Mouse (Mus musculus) liver, embryonic 15.5 days (tissue): Measurements from ENCODE around the gene Glyctk. TPM values are rescaled to one million over a fixed set of nuclear protein-coding genes. Genes with fewer than 3 reads are reported as not detected.
A peak's percentile ranks its signal among the peaks of the same experiment; 100 is the strongest.

Source experiments
- ATAC-seq: fragments of 200-750 bp; cut with Nextera tagmentation; 2 replicates; pipeline ENCODE4 v1.8.0; 2017; ENCODE audit warnings: moderate number of reproducible peaks, mild to moderate bottlenecking, moderate library complexity; ENCODE audit not compliant: insufficient read depth
- H3K27ac ChIP-seq: fragments of 300-500 bp; sonication (generic); replicated peaks from 2 replicates; pipeline ENCODE4 v1.5.1; 2015; ENCODE audit warnings: mild to moderate bottlenecking, inconsistent platforms
- H3K27me3 ChIP-seq: fragments of 300-500 bp; sonication (generic); 2 replicates; pipeline ENCODE4 v1.6.1; 2015; ENCODE audit warnings: mild to moderate bottlenecking, inconsistent platforms
- H3K36me3 ChIP-seq: fragments of 300-500 bp; sonication (generic); replicated peaks from 2 replicates; pipeline ENCODE4 v1.6.1; 2015; ENCODE audit warnings: moderate library complexity, mild to moderate bottlenecking, inconsistent platforms
- H3K4me1 ChIP-seq: fragments of 300-500 bp; sonication (generic); replicated peaks from 2 replicates; pipeline ENCODE4 v1.6.1; 2015; ENCODE audit warnings: inconsistent platforms
- H3K4me2 ChIP-seq: fragments of 300-500 bp; sonication (generic); 2 replicates; pipeline ENCODE4 v1.6.1; 2015; ENCODE audit warnings: moderate library complexity, mild to moderate bottlenecking, inconsistent platforms
- H3K4me3 ChIP-seq: fragments of 300-500 bp; sonication (generic); replicated peaks from 2 replicates; pipeline ENCODE4 v1.5.1; 2015; ENCODE audit warnings: mild to moderate bottlenecking, inconsistent platforms
- H3K9ac ChIP-seq: fragments of 300-500 bp; sonication (generic); 2 replicates; pipeline ENCODE4 v1.6.1; 2015; ENCODE audit warnings: moderate library complexity, mild to moderate bottlenecking, inconsistent platforms
- H3K9me3 ChIP-seq: fragments of 300-500 bp; sonication (generic); replicated peaks from 2 replicates; pipeline ENCODE4 v1.6.1; 2016; ENCODE audit warnings: inconsistent platforms
- WGBS: fragments of 180-500 bp; shearing (Covaris S2); methylation state at CpG from one replicate; pipeline ENCODE4 v1.1.7; 2015; ENCODE audit warnings: mixed read lengths; ENCODE audit not compliant: insufficient replicate concordance; 5-methylcytosine and 5-hydroxymethylcytosine counted together
- polyA plus RNA-seq: library from polyadenylated mRNA; unstranded; fragments of >200 nt; fragmentation: Nextera tagmentation; extraction: Ambion mirVana; gene quantifications from 2 replicates; pipeline ENCODE4 v1.2.1, GENCODE M21; 2015

Glyctk gene
- polyA plus RNA-seq, 1 experiment from 2014 or later: 22.2 TPM

DNA sequence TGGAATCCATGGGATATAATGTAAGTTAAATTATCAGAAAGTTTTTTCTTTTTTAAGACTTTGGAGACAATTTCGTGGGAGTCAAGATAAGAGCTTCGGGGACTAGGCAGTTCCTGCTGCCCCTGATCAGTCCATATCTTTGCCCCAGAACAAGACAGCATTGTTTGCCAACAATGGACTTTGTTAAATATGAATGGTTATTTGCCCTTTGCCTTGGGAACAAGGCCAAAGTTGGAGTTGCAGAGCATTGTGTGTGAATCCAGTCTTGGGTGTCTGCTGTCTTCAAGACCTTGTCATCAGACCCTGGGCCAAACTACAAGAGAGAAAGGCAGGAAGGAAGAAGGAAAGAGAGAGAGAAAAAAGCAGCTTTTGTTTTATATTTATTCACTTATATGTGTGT is 8.8 kb upstream of the Glyctk start:
- no peaks in the 10 kb centered on the region for H3K36me3 ChIP-seq
- no peak overlapping the region for H3K27ac ChIP-seq
- peaks cover 3% of the 10 kb centered on the region; the same call in 1 of the 2 replicates for H3K27me3 ChIP-seq
- no peak overlapping the region for H3K4me2 ChIP-seq
- H3K4me3 ChIP-seq: no peak overlapping the region
- H3K4me1 ChIP-seq: peaks cover 15% of the 10 kb centered on the region
- ATAC-seq: no peak
- no peak overlapping the region for H3K9ac ChIP-seq
- 24% methylated on average over 2 of the region's 2 CpGs for WGBS
- no peaks in the 10 kb centered on the region for H3K9me3 ChIP-seq

DNA sequence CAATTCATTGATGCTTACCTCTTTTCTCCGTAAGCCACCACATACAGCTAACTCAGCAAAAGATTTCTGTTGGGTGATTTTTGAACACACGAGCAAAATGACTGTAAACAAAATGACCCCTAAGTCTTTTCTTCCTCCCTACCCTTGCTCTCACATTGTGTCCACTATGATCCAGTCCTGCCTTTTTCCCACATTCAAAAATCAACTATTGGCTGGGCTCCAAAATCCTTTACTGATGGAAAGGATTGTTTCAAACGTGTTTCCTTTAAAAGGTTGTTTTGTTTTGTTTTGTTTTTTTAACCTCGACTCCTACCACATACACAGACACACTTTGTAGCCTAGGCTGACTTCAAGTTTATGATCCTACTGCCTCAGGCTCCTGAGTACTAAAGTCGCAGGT is 2.5 kb upstream of the Glyctk start:
- H3K9me3 ChIP-seq: no peaks in the 10 kb centered on the region
- peak overlapping the region; percentile 74 for H3K4me2 ChIP-seq
- H3K9ac ChIP-seq: peak overlapping the region; percentile 52
- H3K36me3 ChIP-seq: no peaks in the 10 kb centered on the region
- no peak for ATAC-seq
- peaks cover 3% of the 10 kb centered on the region; the same call in 1 of the 2 replicates for H3K27me3 ChIP-seq
- H3K27ac ChIP-seq: peak overlapping the region; percentile 84
- 39% methylated on average over 5 of the region's 5 CpGs for WGBS
- peak overlapping the region; percentile 68 for H3K4me3 ChIP-seq
- peaks cover 25% of the 10 kb centered on the region for H3K4me1 ChIP-seq

DNA sequence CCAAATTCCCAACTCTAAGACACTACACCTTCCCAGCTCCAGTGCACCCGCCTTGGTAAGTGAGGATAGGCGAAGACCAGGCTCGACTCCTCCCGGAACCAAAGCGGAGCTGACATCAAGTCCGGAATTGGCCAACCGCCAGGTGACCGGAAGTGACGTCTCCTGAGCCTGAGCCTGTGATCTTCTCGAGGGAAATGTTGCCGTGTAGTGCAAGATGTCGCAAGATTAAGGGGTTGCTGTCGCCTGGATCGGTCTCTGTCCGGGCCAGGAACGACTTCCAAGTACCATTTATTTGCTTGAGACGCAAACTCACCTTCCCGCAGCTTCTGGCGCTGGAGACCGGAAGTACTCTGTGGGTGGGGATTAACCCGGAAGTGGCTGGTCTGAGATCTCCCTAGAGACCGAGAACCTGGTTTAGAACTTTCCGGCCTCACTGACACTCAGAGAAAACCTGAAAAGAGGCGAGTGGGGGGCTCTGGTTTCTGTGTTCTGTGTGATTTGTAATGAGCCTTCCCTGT is 1.9 kb upstream of the Glyctk start:
- Histone ChIP-seq H3K4me2 (peak overlapping the region; percentile 74), H3K4me1 (peaks cover 27% of the 10 kb centered on the region), H3K27ac (peak overlapping the region; percentile 84), H3K9me3 (no peaks in the 10 kb centered on the region), H3K4me3 (peak overlapping the region; percentile 68), H3K36me3 (no peaks in the 10 kb centered on the region), H3K27me3 (peaks cover 3% of the 10 kb centered on the region; the same call in 1 of the 2 replicates), H3K9ac (peak overlapping the region; percentile 52)
- peak; percentile 63 for ATAC-seq
- 4% methylated on average over 24 of the region's 24 CpGs for WGBS

DNA sequence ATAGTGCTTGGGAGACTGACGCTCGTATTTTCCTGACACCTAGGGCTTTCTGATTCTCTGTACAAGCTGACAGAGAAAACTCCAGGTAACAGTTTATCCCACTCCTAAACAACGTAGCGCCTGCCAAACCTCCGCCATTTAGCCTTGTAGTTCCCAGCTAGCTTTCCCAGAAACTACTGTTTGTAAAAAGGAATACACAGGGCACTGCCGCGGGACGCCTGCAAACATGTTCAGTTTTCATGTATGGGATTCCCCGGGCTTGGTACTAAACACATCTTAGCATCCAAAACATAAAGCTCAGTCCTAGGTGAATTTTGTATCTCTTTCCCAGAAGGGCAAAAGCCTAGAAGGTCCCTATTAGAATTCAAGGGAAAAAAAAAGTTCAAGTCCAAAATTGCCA is 1.3 kb upstream of the Glyctk start:
- H3K4me3 ChIP-seq: peak overlapping the region; percentile 68; the same call in 1 of the 2 replicates

DNA sequence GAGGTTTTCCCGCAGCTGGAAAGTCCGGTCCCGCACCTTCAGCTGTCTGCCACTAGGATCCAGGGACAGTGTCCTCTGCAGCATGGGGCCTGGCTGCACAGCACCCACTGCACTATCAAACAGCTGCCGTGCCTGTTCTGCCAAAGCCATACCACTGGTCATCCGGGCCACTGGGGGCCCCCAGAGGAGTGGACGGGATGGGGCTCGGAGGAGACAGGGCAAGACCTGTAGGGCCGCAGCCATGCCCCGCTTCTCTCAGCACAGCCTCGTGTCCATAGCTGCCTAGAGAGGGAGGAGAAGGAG is 364 bp downstream of the Glyctk start:
- Histone ChIP-seq H3K4me2 (peak overlapping the region; percentile 36), H3K9ac (peak overlapping the region; percentile 31; the same call in 1 of the 2 replicates), H3K4me3 (peak overlapping the region; percentile 45), H3K27me3 (0 out of 2 replicates have a peak, but pooled peaks cover under 1% of the 10 kb centered on the region), H3K36me3 (no peaks in the 10 kb centered on the region), H3K9me3 (no peaks in the 10 kb centered on the region), H3K4me1 (peaks cover 27% of the 10 kb centered on the region), H3K27ac (peak overlapping the region; percentile 75)
- 75% methylated on average over 10 of the region's 10 CpGs for WGBS
- 0 out of 2 replicates have a peak, but pooled peaks have one; percentile 5 for ATAC-seq

More for the DNA sequence above, 1.3 kb upstream of the Glyctk start:
- Histone ChIP-seq H3K4me2 (peak overlapping the region; percentile 74), H3K4me1 (peaks cover 27% of the 10 kb centered on the region), H3K27me3 (peaks cover 3% of the 10 kb centered on the region; the same call in 1 of the 2 replicates), H3K27ac (peak overlapping the region; percentile 69; the same call in 1 of the 2 replicates), H3K9me3 (no peaks in the 10 kb centered on the region), H3K9ac (no peak overlapping the region), H3K36me3 (no peaks in the 10 kb centered on the region)
- 78% methylated on average over 9 of the region's 9 CpGs for whole genome bisulfite sequencing
- ATAC-seq: no peak

DNA sequence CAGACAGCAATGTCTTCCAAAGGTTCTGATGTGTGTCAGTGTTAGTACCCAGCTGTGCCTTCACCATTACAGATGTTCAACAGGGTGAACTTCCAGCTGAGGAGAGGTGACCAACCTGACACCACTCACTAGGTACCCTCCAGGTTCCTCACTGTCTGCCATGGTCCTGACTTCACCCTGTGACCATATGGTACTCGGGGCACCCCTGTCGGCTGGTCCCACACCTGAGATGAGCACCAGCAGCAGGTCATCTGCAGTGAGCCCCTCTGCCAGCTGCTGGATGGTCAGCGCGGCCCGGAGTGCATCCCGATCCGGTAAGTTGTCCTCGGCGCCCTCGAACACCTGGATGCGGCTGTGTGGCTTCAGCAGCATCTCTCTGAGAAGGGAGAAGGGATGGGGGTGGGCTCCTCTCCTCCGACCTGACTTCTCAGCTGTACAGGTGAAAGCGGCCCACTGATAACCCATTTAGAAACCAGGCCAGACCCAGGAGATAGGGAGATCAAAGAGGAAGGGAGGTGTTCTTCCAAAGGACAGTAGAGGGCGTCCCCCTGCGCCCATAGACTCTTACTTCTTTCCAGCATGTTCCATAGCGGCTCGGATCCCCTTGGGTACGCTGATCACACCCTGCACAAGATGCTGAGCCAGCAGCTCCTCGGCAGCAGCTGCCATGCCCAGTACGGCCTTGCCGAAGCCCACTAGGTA is 866 bp downstream of the Glyctk start:
- Histone ChIP-seq H3K9me3 (no peaks in the 10 kb centered on the region), H3K4me2 (peak overlapping the region; percentile 36), H3K27me3 (peaks cover 5% of the 10 kb centered on the region; the same call in 1 of the 2 replicates), H3K9ac (peak overlapping the region; percentile 31; the same call in 1 of the 2 replicates), H3K27ac (peak overlapping the region; percentile 75), H3K4me3 (peak overlapping the region; percentile 45), H3K36me3 (no peaks in the 10 kb centered on the region), H3K4me1 (peaks cover 27% of the 10 kb centered on the region)
- WGBS: 74% methylated on average over 21 of the region's 21 CpGs
- no peak for ATAC-seq

DNA sequence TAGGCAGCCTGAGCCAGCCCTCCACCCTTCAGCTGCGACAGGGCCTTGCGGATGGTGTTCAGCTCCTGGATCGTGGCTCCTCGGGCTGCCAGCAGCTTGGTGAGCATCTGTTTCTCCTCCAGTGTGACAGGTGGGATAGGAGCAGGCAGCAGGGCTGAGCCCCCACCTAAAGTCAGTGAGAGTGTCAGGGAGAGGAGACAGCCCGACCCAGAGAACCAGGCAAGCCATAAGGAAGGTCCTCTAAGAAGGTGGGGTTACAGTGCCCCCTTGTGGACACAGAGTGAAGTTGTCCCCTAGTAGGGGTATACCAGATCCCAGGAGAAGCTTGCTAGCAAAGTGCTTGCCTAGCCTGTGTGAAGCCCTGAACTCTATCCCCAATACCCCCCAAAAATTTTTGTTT is 1.5 kb downstream of the Glyctk start:
- Histone ChIP-seq H3K9me3 (no peaks in the 10 kb centered on the region), H3K9ac (no peak overlapping the region), H3K36me3 (no peaks in the 10 kb centered on the region), H3K27me3 (peaks cover 10% of the 10 kb centered on the region), H3K4me3 (peak overlapping the region; percentile 45), H3K4me2 (peak overlapping the region; percentile 36), H3K4me1 (peaks cover 27% of the 10 kb centered on the region), H3K27ac (no peak overlapping the region)
- 67% methylated on average over 5 of the region's 5 CpGs for WGBS
- no peak for ATAC-seq

DNA sequence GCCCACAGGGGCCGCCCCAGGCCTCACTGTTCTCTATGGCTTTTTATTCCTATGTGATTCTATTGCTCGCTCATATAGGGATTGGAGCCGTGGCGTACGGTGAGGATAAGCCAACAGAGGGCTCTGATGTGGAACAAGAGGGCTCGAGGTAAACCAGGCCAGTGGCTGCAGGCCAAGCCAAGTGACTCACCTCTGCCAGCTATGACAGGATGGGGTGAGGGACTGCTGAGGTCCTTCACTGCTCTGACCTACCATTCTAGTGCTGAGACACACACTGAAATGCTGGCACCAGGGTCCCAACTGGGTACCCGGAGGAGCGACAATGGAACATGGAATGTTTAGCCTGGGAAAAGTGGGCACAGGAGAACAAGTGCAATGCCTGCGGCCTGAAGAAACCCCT is 3.8 kb downstream of the Glyctk start:
- Histone ChIP-seq H3K27me3 (peaks cover 33% of the 10 kb centered on the region), H3K36me3 (no peaks in the 10 kb centered on the region), H3K27ac (no peak overlapping the region), H3K9me3 (no peaks in the 10 kb centered on the region), H3K4me2 (no peak overlapping the region), H3K9ac (no peak overlapping the region), H3K4me1 (peaks cover 18% of the 10 kb centered on the region), H3K4me3 (no peak overlapping the region)
- no peak for ATAC-seq
- 70% methylated on average over 9 of the region's 9 CpGs for WGBS

DNA sequence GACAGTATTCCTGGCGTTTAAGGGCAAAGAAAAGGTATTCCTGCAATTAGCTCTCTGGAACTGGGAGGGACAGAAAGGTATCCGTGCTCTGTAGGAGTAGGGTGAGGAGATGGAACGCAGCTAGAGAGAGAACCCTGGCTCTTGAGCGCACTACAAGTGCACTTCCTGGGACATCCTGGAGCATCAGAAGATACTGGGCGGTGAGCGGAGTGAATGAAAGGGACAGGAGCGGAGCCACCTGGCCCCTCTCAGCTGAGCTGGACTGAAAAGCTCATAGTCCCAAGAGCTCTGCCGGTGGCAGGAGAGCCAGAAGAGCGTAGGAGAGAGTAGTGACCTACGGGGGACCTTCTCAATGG is 8.6 kb downstream of the Glyctk start:
- Histone ChIP-seq H3K9me3 (no peaks in the 10 kb centered on the region), H3K4me1 (no peaks in the 10 kb centered on the region; the same call in 1 of the 2 replicates), H3K9ac (no peak overlapping the region), H3K4me2 (no peak overlapping the region), H3K27me3 (peaks cover 67% of the 10 kb centered on the region), H3K36me3 (no peaks in the 10 kb centered on the region), H3K4me3 (no peak overlapping the region), H3K27ac (no peak overlapping the region)
- 22% methylated on average over 10 of the region's 10 CpGs for WGBS
- no peak for ATAC-seq

DNA sequence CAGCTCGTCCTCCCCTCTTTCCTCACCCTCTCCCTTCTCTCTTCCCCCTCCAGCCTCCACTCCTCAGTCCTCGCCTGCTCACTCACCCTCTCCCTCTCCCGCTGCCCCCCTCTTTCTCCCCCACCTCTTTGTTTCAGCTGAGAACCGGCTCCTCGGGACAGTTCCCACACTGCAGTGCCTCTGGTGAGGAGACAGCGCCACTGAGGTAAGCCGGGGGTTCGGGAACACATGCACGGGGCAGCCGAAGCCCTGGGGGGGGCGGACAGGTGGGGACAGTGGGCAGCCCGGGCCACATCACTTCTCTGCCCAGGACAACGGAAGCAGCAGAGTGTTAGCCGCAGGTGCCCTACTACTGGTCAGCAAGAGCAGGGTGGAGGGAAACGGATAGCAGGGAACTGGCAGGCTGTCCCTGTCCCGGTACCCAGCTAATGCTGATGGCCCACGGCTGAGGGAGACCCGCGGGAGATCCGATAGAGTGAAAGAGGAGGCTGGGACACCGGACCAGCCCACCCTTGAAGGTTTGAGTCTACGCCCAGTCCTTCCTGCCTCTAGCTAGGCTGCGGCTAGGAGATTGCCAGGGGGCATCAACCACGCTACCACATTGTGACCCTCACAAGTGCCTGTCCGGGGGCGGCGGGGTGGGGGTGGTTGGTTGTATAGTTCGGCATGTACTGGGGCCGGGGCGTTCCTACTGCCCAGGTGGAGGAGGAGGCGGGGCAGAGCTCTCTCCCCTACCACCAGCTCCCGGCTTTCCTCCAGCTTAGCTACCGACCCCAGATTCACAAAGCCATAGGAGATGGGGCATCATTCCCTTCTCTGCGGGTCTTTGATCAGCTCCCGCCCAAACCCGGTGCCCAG is 9.2 kb downstream of the Glyctk start:
- no peaks in the 10 kb centered on the region; the same call in 1 of the 2 replicates for H3K4me1 ChIP-seq
- H3K27me3 ChIP-seq: peaks cover 67% of the 10 kb centered on the region
- WGBS: 1% methylated on average over 36 of the region's 36 CpGs
- no peaks in the 10 kb centered on the region for H3K36me3 ChIP-seq
- ATAC-seq: no peak
- peak overlapping the region; percentile 36 for H3K4me2 ChIP-seq
- no peak overlapping the region for H3K27ac ChIP-seq
- H3K4me3 ChIP-seq: 0 out of 2 replicates have a peak overlapping the region, but pooled peaks have one; percentile 17
- no peaks in the 10 kb centered on the region for H3K9me3 ChIP-seq
- H3K9ac ChIP-seq: no peak overlapping the region
